Mouse (Mus musculus): Measurements from ENCODE around the gene Fabp6. TPM values are rescaled to one million over a fixed set of nuclear protein-coding genes. Genes with fewer than 3 reads are reported as not detected.

The Fabp6 gene
- polyA plus RNA-seq, 1 experiment from 2014 or later, result 3.2 TPM

GRCm38 (mm10) chr11:43577713-43578478, 23.4 kb downstream of the Fabp6 start:
- Histone ChIP-seq H3K27me3 (ENCODE audit: control insufficient read depth, insufficient read depth, low read length) (no peaks in the 10 kb centered on the region), H3K4me3 (replicated peaks; ENCODE audit: low read length) (no peak overlapping the region), H3K9me3 (replicated peaks; ENCODE audit: control insufficient read depth, low read length) (no peaks in the 10 kb centered on the region), H3K4me2 (ENCODE audit: low read depth, low read length) (no peak overlapping the region), H3K4me1 (ENCODE audit: control insufficient read depth, insufficient read depth, low read length) (peaks cover 14% of the 10 kb centered on the region), H3K36me3 (ENCODE audit: control insufficient read depth, insufficient read depth, low read length) (no peaks in the 10 kb centered on the region), H3K9ac (ENCODE audit: low read length) (no peak overlapping the region), H3K27ac (ENCODE audit: low read length) (no peak overlapping the region)
- 62% methylated on average over 11 of the region's 11 CpGs for WGBS
- peak; percentile 41; the same call in 1 of the 2 replicates for ATAC-seq (ENCODE audit: insufficient read depth, low FRiP score)

DNA sequence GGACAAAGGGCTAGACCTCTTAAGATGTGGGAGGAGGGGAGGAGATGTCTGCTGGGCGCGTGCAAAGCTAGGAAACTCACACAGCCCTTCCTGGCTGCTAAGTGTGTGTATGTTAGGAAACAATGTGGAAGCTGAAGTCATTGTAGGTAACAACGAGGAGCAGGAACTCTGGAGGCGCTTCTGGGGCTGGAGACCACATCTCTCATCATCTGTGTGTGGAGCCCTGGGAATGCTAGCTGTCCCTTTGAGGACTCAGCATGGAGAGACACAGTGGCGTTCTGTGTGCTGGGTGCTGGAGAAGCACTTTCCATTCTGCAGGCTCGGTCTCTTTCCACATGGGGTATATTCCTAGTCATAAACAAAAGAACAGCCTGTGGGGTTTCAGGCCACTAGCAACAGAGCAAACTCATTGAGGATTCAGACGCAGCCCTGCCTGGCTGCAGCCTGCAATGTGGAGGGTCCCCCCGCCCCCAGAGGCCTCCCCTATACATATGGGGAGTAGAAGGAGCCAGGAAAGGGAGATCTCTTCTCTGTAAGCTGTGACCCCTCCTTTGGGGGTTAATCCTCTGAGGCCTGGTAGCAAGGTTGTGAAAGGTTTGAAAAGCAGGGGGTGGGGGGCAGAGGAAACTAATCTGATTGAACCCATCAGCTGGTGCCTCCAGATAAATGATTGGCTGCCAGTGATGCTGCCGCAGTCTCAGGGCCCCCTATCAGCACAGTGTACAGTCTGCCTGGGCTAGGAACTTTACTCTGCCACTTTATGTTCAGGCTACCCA, 25.8 kb downstream of the Fabp6 start:
- Histone ChIP-seq H3K36me3 (ENCODE audit: control insufficient read depth, insufficient read depth, low read length) (no peaks in the 10 kb centered on the region), H3K4me1 (ENCODE audit: control insufficient read depth, insufficient read depth, low read length) (peaks cover 17% of the 10 kb centered on the region), H3K27me3 (ENCODE audit: control insufficient read depth, insufficient read depth, low read length) (no peaks in the 10 kb centered on the region), H3K9ac (ENCODE audit: low read length) (peak overlapping the region; percentile 49; the same call in 1 of the 2 replicates), H3K9me3 (replicated peaks; ENCODE audit: control insufficient read depth, low read length) (no peaks in the 10 kb centered on the region), H3K4me3 (replicated peaks; ENCODE audit: low read length) (no peak overlapping the region), H3K4me2 (ENCODE audit: low read depth, low read length) (peak overlapping the region; percentile 28; the same call in 1 of the 2 replicates), H3K27ac (ENCODE audit: low read length) (peak overlapping the region; percentile 81)
- WGBS, result 18% methylated on average over 9 of the region's 9 CpGs
- peak; percentile 63; the same call in 1 of the 2 replicates for ATAC-seq (ENCODE audit: insufficient read depth, low FRiP score)

DNA sequence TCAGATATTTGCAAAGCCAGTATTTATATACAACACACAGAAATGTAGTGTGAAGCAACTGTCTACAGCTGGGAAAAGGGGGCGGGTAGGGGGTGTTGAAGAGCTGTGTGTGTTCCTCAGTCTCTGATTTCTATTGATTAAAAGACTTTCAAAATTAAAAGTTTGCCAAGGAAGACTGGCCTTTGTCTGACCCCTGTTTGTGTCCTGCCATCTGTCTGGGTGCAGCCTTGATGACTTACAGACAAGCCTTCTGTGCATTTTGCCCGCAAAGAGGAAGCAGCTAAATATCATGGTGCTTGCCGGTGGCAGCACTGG, 26.3 kb downstream of the Fabp6 start:
- peak overlapping the region; percentile 81 for H3K27ac ChIP-seq (ENCODE audit: low read length)
- no peaks in the 10 kb centered on the region for H3K36me3 ChIP-seq (ENCODE audit: control insufficient read depth, insufficient read depth, low read length)
- no peak overlapping the region for H3K4me3 ChIP-seq (replicated peaks; ENCODE audit: low read length)
- no peaks in the 10 kb centered on the region for H3K9me3 ChIP-seq (replicated peaks; ENCODE audit: control insufficient read depth, low read length)
- H3K27me3 ChIP-seq (ENCODE audit: control insufficient read depth, insufficient read depth, low read length), result no peaks in the 10 kb centered on the region
- 17% methylated on average over 3 of the region's 3 CpGs for WGBS
- H3K4me2 ChIP-seq (ENCODE audit: low read depth, low read length), result peak overlapping the region; percentile 28; the same call in 1 of the 2 replicates
- no peak overlapping the region; the same call in 1 of the 2 replicates for H3K9ac ChIP-seq (ENCODE audit: low read length)
- ATAC-seq (ENCODE audit: insufficient read depth, low FRiP score), result no peak
- peaks cover 17% of the 10 kb centered on the region for H3K4me1 ChIP-seq (ENCODE audit: control insufficient read depth, insufficient read depth, low read length)

DNA sequence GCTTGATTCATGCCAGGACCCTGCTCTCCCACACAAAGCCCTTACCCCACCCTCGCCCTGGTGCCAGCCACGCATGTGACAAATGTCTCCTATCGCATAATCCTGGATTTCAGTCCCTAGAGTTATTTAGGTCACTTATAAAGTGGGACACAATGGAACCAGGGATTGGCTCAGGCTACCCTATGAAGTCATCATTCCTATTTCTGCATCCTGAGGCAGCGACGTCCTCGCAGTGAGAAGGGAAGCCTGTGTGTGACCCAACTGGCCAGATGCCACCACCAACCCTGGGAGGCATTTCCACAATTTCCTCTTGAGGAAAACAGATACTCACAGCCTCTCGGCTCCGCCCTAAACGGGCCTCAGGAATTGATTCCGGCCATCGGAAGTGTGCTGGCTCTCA, 31.7 kb downstream of the Fabp6 start:
- Histone ChIP-seq H3K9ac (ENCODE audit: low read length) (no peak overlapping the region), H3K27ac (ENCODE audit: low read length) (peak overlapping the region; percentile 50; the same call in 1 of the 2 replicates), H3K27me3 (ENCODE audit: control insufficient read depth, insufficient read depth, low read length) (no peaks in the 10 kb centered on the region), H3K4me3 (replicated peaks; ENCODE audit: low read length) (no peak overlapping the region), H3K4me2 (ENCODE audit: low read depth, low read length) (no peak overlapping the region), H3K36me3 (ENCODE audit: control insufficient read depth, insufficient read depth, low read length) (no peaks in the 10 kb centered on the region), H3K9me3 (replicated peaks; ENCODE audit: control insufficient read depth, low read length) (no peaks in the 10 kb centered on the region), H3K4me1 (ENCODE audit: control insufficient read depth, insufficient read depth, low read length) (peaks cover 10% of the 10 kb centered on the region)
- peak; percentile 51; the same call in 1 of the 2 replicates for ATAC-seq (ENCODE audit: insufficient read depth, low FRiP score)
- WGBS, result 63% methylated on average over 11 of the region's 11 CpGs

DNA sequence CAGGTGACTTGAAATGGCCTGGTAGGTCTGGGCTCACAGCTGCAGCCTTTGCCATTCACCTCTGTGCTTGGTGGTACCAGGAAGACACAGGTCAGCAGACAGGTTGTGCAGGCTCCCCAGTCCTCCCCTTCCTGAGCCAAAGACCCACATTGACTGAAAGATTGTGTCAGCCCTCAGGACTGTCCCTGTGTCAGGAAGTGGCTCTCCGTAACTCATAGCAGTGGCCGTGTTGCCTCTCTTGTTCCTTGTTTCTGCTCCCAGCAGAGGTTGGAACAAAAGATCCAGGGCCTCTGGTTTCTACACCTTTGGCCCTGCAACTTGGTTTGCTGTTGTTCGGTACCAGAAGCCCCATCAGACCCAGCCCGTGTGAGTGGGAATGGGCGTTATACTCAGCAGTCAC, 32.2 kb downstream of the Fabp6 start:
- Histone ChIP-seq H3K4me1 (ENCODE audit: control insufficient read depth, insufficient read depth, low read length) (peaks cover 10% of the 10 kb centered on the region), H3K9ac (ENCODE audit: low read length) (peak overlapping the region; percentile 14; the same call in 1 of the 2 replicates), H3K9me3 (replicated peaks; ENCODE audit: control insufficient read depth, low read length) (no peaks in the 10 kb centered on the region), H3K4me3 (replicated peaks; ENCODE audit: low read length) (no peak overlapping the region), H3K27me3 (ENCODE audit: control insufficient read depth, insufficient read depth, low read length) (no peaks in the 10 kb centered on the region), H3K4me2 (ENCODE audit: low read depth, low read length) (no peak overlapping the region), H3K36me3 (ENCODE audit: control insufficient read depth, insufficient read depth, low read length) (no peaks in the 10 kb centered on the region), H3K27ac (ENCODE audit: low read length) (peak overlapping the region; percentile 50; the same call in 1 of the 2 replicates)
- ATAC-seq (ENCODE audit: insufficient read depth, low FRiP score), result peak; percentile 16; the same call in 1 of the 2 replicates
- WGBS, result 82% methylated on average over 5 of the region's 5 CpGs

- Histone ChIP-seq H3K27ac (ENCODE audit: low read length) (no peak overlapping the region), H3K4me3 (replicated peaks; ENCODE audit: low read length) (no peak overlapping the region)
- ATAC-seq (ENCODE audit: insufficient read depth, low FRiP score), result no peak
Observed at GRCm38 (mm10) chr11:43568263-43568662, 33.1 kb downstream of the Fabp6 start.

GRCm38 (mm10) chr11:43566696-43567095, 34.6 kb downstream of the Fabp6 start:
- Histone ChIP-seq H3K9ac (ENCODE audit: low read length) (no peak overlapping the region), H3K27me3 (ENCODE audit: control insufficient read depth, insufficient read depth, low read length) (no peaks in the 10 kb centered on the region), H3K36me3 (ENCODE audit: control insufficient read depth, insufficient read depth, low read length) (no peaks in the 10 kb centered on the region), H3K4me2 (ENCODE audit: low read depth, low read length) (no peak overlapping the region), H3K9me3 (replicated peaks; ENCODE audit: control insufficient read depth, low read length) (no peaks in the 10 kb centered on the region), H3K4me1 (ENCODE audit: control insufficient read depth, insufficient read depth, low read length) (peaks cover 13% of the 10 kb centered on the region), H3K27ac (ENCODE audit: low read length) (0 out of 2 replicates have a peak overlapping the region, but pooled peaks have one; percentile 34), H3K4me3 (replicated peaks; ENCODE audit: low read length) (no peak overlapping the region)
- ATAC-seq (ENCODE audit: insufficient read depth, low FRiP score), result no peak
- 61% methylated on average over 5 of the region's 5 CpGs for WGBS

More at GRCm38 (mm10) chr11:43568263-43568662, 33.1 kb downstream of the Fabp6 start:
- no peak overlapping the region for H3K9ac ChIP-seq (ENCODE audit: low read length)
- no peak overlapping the region for H3K4me2 ChIP-seq (ENCODE audit: low read depth, low read length)
- no peaks in the 10 kb centered on the region for H3K36me3 ChIP-seq (ENCODE audit: control insufficient read depth, insufficient read depth, low read length)
- 67% methylated on average over 5 of the region's 5 CpGs for WGBS
- H3K27me3 ChIP-seq (ENCODE audit: control insufficient read depth, insufficient read depth, low read length), result no peaks in the 10 kb centered on the region
- H3K4me1 ChIP-seq (ENCODE audit: control insufficient read depth, insufficient read depth, low read length), result peaks cover 13% of the 10 kb centered on the region
- no peaks in the 10 kb centered on the region for H3K9me3 ChIP-seq (replicated peaks; ENCODE audit: control insufficient read depth, low read length)

DNA sequence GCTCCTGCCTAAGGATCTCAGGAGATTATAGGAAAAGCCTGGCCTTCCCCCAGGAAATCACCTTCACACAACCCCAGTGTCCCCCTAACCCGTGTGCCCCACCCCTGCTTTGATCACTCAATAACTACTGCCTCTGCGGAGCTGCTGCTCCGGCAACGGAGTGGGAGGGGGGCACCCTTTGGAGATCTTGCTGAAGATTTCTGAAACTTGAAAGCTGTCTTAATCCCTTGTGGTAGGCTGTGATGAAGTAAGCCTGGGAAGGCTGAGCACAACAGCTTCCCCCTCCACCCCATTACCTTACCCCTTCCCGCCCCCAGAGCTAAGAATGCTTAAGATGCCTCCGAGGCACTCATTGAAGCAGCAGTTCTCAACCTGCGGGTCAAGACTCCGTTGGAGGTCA, 35.5 kb downstream of the Fabp6 start:
- no peak for ATAC-seq (ENCODE audit: insufficient read depth, low FRiP score)
- H3K9ac ChIP-seq (ENCODE audit: low read length), result peak overlapping the region; percentile 1; the same call in 1 of the 2 replicates
- peak overlapping the region; percentile 30; the same call in 1 of the 2 replicates for H3K27ac ChIP-seq (ENCODE audit: low read length)
- WGBS, result 29% methylated on average over 8 of the region's 8 CpGs
- H3K36me3 ChIP-seq (ENCODE audit: control insufficient read depth, insufficient read depth, low read length), result no peaks in the 10 kb centered on the region
- H3K4me1 ChIP-seq (ENCODE audit: control insufficient read depth, insufficient read depth, low read length), result peaks cover 13% of the 10 kb centered on the region
- H3K9me3 ChIP-seq (replicated peaks; ENCODE audit: control insufficient read depth, low read length), result no peaks in the 10 kb centered on the region
- no peaks in the 10 kb centered on the region for H3K27me3 ChIP-seq (ENCODE audit: control insufficient read depth, insufficient read depth, low read length)
- no peak overlapping the region for H3K4me3 ChIP-seq (replicated peaks; ENCODE audit: low read length)
- no peak overlapping the region for H3K4me2 ChIP-seq (ENCODE audit: low read depth, low read length)

DNA sequence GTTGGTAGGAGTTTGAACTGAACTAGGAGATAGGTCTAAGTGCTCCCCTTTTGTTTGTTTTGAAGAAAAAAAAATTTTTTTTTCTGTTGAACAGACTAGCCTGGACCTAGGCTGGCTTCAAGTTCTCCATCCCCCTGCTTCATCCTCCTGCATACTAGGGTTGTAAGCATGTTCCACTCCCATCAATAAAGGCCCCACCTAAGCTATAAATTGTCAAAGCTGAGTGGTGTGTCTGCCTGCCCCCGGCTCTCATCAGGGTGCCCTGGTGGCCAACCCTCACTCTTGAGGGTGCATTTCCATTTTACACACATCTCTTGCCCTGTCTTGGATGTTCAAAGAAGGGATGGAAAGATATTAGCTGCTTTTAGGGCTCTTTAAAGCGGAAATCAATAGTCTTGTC, 35.9 kb downstream of the Fabp6 start:
- Histone ChIP-seq H3K36me3 (ENCODE audit: control insufficient read depth, insufficient read depth, low read length) (no peaks in the 10 kb centered on the region), H3K4me1 (ENCODE audit: control insufficient read depth, insufficient read depth, low read length) (peaks cover 13% of the 10 kb centered on the region), H3K27me3 (ENCODE audit: control insufficient read depth, insufficient read depth, low read length) (no peaks in the 10 kb centered on the region), H3K27ac (ENCODE audit: low read length) (peak overlapping the region; percentile 30; the same call in 1 of the 2 replicates), H3K9ac (ENCODE audit: low read length) (peak overlapping the region; percentile 1; the same call in 1 of the 2 replicates), H3K4me2 (ENCODE audit: low read depth, low read length) (no peak overlapping the region), H3K4me3 (replicated peaks; ENCODE audit: low read length) (no peak overlapping the region), H3K9me3 (replicated peaks; ENCODE audit: control insufficient read depth, low read length) (no peaks in the 10 kb centered on the region)
- 46% methylated on average over 2 of the region's 2 CpGs for WGBS
- no peak for ATAC-seq (ENCODE audit: insufficient read depth, low FRiP score)
